Mouse (Mus musculus): ENCODE data around the gene Gm10181. TPM values are rescaled to one million over a fixed set of nuclear protein-coding genes. Genes with fewer than 3 reads are reported as not detected.

Gene Gm10181
- not detected for total RNA-seq (2023)

DNA sequence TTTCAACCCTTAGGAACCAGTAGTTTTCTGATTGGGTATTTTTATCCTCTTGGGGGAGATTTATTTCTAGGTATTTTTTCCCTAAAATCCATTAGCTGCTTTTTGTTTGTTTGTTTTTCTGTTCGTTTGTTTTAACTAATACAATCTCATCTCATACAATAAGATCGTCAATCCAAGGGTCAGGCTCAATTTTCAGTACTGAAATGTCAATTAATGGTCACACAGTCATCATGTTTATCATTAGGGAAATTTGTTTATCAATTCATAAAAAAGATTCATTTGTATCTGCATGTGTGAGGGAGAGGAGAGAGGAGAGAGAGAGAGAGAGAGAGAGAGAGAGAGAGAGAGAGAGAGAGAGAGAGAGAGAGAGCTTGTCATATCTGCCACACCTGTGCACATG lies at the start of gene Gm10181:
Gene Gm10181, plus strand, starts transcription at position 301 of the 400 bp plus-strand sequence.

Other genes with a start within 250 kb of the Gm10181 start
- gene Herpud2, start 62.4 kb downstream of the Gm10181 start, total RNA-seq (2023) = 10 to 100 TPM; 67.5 to 68.4 TPM
- gene Sept7, start 163.0 kb downstream of the Gm10181 start, total RNA-seq (2023) = 100 to 1,000 TPM; 114 to 130 TPM